Mouse (Mus musculus) intestine, postnatal 0 days (tissue): ENCODE measurements around the gene Pde4b. TPM values are rescaled to one million over a fixed set of nuclear protein-coding genes. Genes with fewer than 3 reads are reported as not detected.

ENCODE experiments used
- ATAC-seq: fragments of 200-750 bp; cut with Nextera tagmentation; 2 replicates; pipeline ENCODE4 v1.8.0; 2017; ENCODE audit warnings: mild to moderate bottlenecking, moderate TSS enrichment, moderate library complexity
- H3K27ac ChIP-seq: fragments of 300-500 bp; sonication (generic); 2 replicates; pipeline ENCODE4 v1.5.1; 2014; ENCODE audit warnings: mild to moderate bottlenecking, low read depth, low read length, moderate library complexity
- H3K27me3 ChIP-seq: fragments of 300-500 bp; sonication (generic); replicated peaks from 2 replicates; pipeline ENCODE4 v1.6.1; 2014; ENCODE audit warnings: low read length, mixed read lengths; ENCODE audit not compliant: control insufficient read depth, insufficient read depth
- H3K36me3 ChIP-seq: fragments of 300-500 bp; sonication (generic); 2 replicates; pipeline ENCODE4 v1.6.1; 2014; ENCODE audit warnings: mild to moderate bottlenecking, moderate library complexity; ENCODE audit not compliant: control insufficient read depth, insufficient read depth
- H3K4me1 ChIP-seq: fragments of 300-500 bp; sonication (generic); replicated peaks from 2 replicates; pipeline ENCODE4 v1.6.1; 2014; ENCODE audit warnings: antibody characterized with exemption, low read length, mixed read lengths; ENCODE audit not compliant: control insufficient read depth, insufficient read depth
- H3K4me2 ChIP-seq: fragments of 300-500 bp; sonication (generic); replicated peaks from 2 replicates; pipeline ENCODE4 v1.6.1; 2014; ENCODE audit warnings: low read depth, mild to moderate bottlenecking, moderate library complexity
- H3K4me3 ChIP-seq: fragments of 300-500 bp; sonication (generic); 2 replicates; pipeline ENCODE4 v1.5.1; 2014; ENCODE audit warnings: low read depth, low read length
- H3K9ac ChIP-seq: fragments of 300-500 bp; sonication (generic); 2 replicates; pipeline ENCODE4 v1.6.1; 2014; ENCODE audit warnings: mild to moderate bottlenecking, low read depth, low read length
- H3K9me3 ChIP-seq: fragments of 300-500 bp; sonication (generic); 2 replicates; pipeline ENCODE4 v1.6.1; 2016; ENCODE audit warnings: mixed run types; ENCODE audit not compliant: control insufficient read depth
- CTCF ChIP-seq: sonication (generic); IDR thresholded peaks from 2 replicates; pipeline ENCODE4 v1.5.1; 2016; ENCODE audit warnings: low read depth, mild to moderate bottlenecking, control low read depth, antibody characterized with exemption, moderate library complexity
- WGBS: fragments of 180-500 bp; shearing (Covaris S2); extraction: QIAGEN DNeasy Blood & Tissue Kit; methylation state at CpG from one replicate; pipeline ENCODE4 v1.1.7; 2014; 5-methylcytosine and 5-hydroxymethylcytosine counted together
- polyA plus RNA-seq: library from polyadenylated mRNA; unstranded; fragments of >200 nt; fragmentation: Nextera tagmentation; extraction: Ambion mirVana; gene quantifications from 2 replicates; pipeline ENCODE4 v1.2.1, GENCODE M21; 2015

Pde4b gene
- polyA plus RNA-seq, 1 experiment from 2014 or later, result 6.9 TPM

- no peaks in the 10 kb centered on the region for H3K9me3 ChIP-seq
- no peaks in the 10 kb centered on the region for H3K36me3 ChIP-seq
- TF ChIP-seq CTCF, result no peak
- no peaks in the 10 kb centered on the region for H3K4me1 ChIP-seq
- 49% methylated on average over 4 of the region's 4 CpGs for WGBS
- no peak overlapping the region for H3K4me3 ChIP-seq
- no peak overlapping the region for H3K9ac ChIP-seq
- no peak for ATAC-seq
- no peaks in the 10 kb centered on the region for H3K27me3 ChIP-seq
- no peak overlapping the region for H3K27ac ChIP-seq
- H3K4me2 ChIP-seq, result no peak overlapping the region
Measured at GRCm38 (mm10) chr4:102413794-102414193, 326.5 kb downstream of the Pde4b start.

GRCm38 (mm10) chr4:102414610-102415009 lies 327.3 kb downstream of the Pde4b start:
- 73% methylated on average over 4 of the region's 4 CpGs for WGBS

GRCm38 (mm10) chr4:102420794-102421397 lies 333.6 kb downstream of the Pde4b start:
- H3K4me2 ChIP-seq, result peak overlapping the region; percentile 46; the same call in 1 of the 2 replicates
- H3K27ac ChIP-seq, result no peak overlapping the region
- H3K4me3 ChIP-seq, result 0 out of 2 replicates have a peak overlapping the region, but pooled peaks have one; percentile 9
- H3K36me3 ChIP-seq, result no peaks in the 10 kb centered on the region
- TF ChIP-seq CTCF, result no peak
- no peaks in the 10 kb centered on the region for H3K9me3 ChIP-seq
- ATAC-seq, result no peak
- H3K27me3 ChIP-seq, result no peaks in the 10 kb centered on the region
- 59% methylated on average over 11 of the region's 11 CpGs for WGBS
- H3K9ac ChIP-seq, result no peak overlapping the region
- H3K4me1 ChIP-seq, result no peaks in the 10 kb centered on the region

More at GRCm38 (mm10) chr4:102414610-102415009, 327.3 kb downstream of the Pde4b start:
- H3K9ac ChIP-seq, result no peak overlapping the region
- no peak overlapping the region for H3K4me3 ChIP-seq
- H3K4me1 ChIP-seq, result no peaks in the 10 kb centered on the region
- no peak for ATAC-seq
- no peaks in the 10 kb centered on the region for H3K27me3 ChIP-seq
- no peak for TF ChIP-seq CTCF
- H3K36me3 ChIP-seq, result no peaks in the 10 kb centered on the region
- H3K4me2 ChIP-seq, result no peak overlapping the region
- H3K9me3 ChIP-seq, result no peaks in the 10 kb centered on the region
- H3K27ac ChIP-seq, result no peak overlapping the region

GRCm38 (mm10) chr4:102421398-102421859 lies 334.1 kb downstream of the Pde4b start:
- Histone ChIP-seq H3K27me3 (no peaks in the 10 kb centered on the region), H3K36me3 (no peaks in the 10 kb centered on the region), H3K4me1 (no peaks in the 10 kb centered on the region), H3K27ac (no peak overlapping the region), H3K4me3 (0 out of 2 replicates have a peak overlapping the region, but pooled peaks have one; percentile 9), H3K9me3 (no peaks in the 10 kb centered on the region), H3K4me2 (peak overlapping the region; percentile 46), H3K9ac (no peak overlapping the region)
- 62% methylated on average over 18 of the region's 18 CpGs for WGBS
- no peak for ATAC-seq
- no peak for TF ChIP-seq CTCF

- Histone ChIP-seq H3K27ac (no peak overlapping the region), H3K9ac (no peak overlapping the region), H3K4me2 (no peak overlapping the region), H3K4me1 (no peaks in the 10 kb centered on the region), H3K4me3 (no peak overlapping the region), H3K27me3 (no peaks in the 10 kb centered on the region), H3K9me3 (no peaks in the 10 kb centered on the region), H3K36me3 (no peaks in the 10 kb centered on the region)
- no peak for ATAC-seq
- no peak for TF ChIP-seq CTCF
- WGBS, result 74% methylated on average over 3 of the region's 3 CpGs
Measured at GRCm38 (mm10) chr4:102424104-102424503, 336.8 kb downstream of the Pde4b start.

GRCm38 (mm10) chr4:102425422-102425821 lies 338.1 kb downstream of the Pde4b start:
- Histone ChIP-seq H3K27me3 (no peaks in the 10 kb centered on the region), H3K9me3 (no peaks in the 10 kb centered on the region), H3K27ac (no peak overlapping the region), H3K36me3 (no peaks in the 10 kb centered on the region), H3K4me3 (no peak overlapping the region), H3K9ac (no peak overlapping the region), H3K4me2 (no peak overlapping the region), H3K4me1 (no peaks in the 10 kb centered on the region)
- WGBS, result 59% methylated on average over 3 of the region's 3 CpGs
- no peak for TF ChIP-seq CTCF
- no peak for ATAC-seq
